Mouse (Mus musculus) bone marrow macrophage, adult 2 months (primary cell): Measurements from ENCODE around the gene Fut9. TPM values are rescaled to one million over a fixed set of nuclear protein-coding genes. Genes with fewer than 3 reads are reported as not detected.

Experiments
- H3K27ac ChIP-seq: 2 replicates; pipeline ENCODE4 v1.5.1; 2012; ENCODE audit warnings: low read depth, low read length; ENCODE audit not compliant: insufficient read depth
- H3K4me1 ChIP-seq: 2 replicates; pipeline ENCODE4 v1.6.1; 2012; ENCODE audit warnings: low read length; ENCODE audit not compliant: control insufficient read depth, insufficient read depth
- H3K4me3 ChIP-seq: 2 replicates; pipeline ENCODE4 v1.5.1; 2012; ENCODE audit warnings: mild to moderate bottlenecking, low read length, moderate library complexity; ENCODE audit not compliant: insufficient read depth
- CTCF ChIP-seq: IDR thresholded peaks from 2 replicates; pipeline ENCODE4 v1.5.1; 2012; ENCODE audit warnings: low read depth, mild to moderate bottlenecking, low read length, moderate library complexity
- POLR2A ChIP-seq: IDR thresholded peaks from 2 replicates; pipeline ENCODE4 v1.6.1; 2012; ENCODE audit warnings: mild to moderate bottlenecking, low read depth, low read length, borderline replicate concordance
- polyA plus RNA-seq: library from polyadenylated mRNA; stranded (reverse); fragments of >200 nt; gene quantifications from 2 replicates; pipeline ENCODE4 v1.2.4, GENCODE M21; 2012; ENCODE audit not compliant: missing spikeins, insufficient read depth, insufficient read length

The Fut9 gene
- polyA plus RNA-seq, 1 experiment: not detected

DNA sequence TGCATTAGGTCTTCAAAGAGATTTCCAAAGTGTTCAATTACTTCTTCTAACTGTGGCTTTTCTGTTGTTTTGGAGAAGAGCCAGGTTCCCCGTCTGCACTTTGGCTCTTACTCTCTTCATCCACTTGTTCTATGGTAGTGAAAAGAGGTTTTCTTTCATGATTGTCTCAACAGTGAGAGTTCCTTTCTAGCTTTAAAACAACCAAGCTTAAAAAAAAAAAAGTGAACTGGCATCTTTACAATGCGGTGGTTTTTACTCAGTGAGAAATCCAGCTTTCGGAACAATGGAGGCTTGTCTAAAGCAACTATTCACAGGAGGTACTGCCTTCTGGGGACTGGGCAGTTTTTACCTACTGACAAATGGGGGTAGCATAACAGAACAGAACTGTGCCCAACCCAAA, 31.4 kb downstream of the Fut9 start:
- TF ChIP-seq POLR2A (no peak), CTCF (no peak)
- no peak overlapping the region for H3K4me3 ChIP-seq
- H3K27ac ChIP-seq: no peak overlapping the region
- H3K4me1 ChIP-seq: no peaks in the 10 kb centered on the region

DNA sequence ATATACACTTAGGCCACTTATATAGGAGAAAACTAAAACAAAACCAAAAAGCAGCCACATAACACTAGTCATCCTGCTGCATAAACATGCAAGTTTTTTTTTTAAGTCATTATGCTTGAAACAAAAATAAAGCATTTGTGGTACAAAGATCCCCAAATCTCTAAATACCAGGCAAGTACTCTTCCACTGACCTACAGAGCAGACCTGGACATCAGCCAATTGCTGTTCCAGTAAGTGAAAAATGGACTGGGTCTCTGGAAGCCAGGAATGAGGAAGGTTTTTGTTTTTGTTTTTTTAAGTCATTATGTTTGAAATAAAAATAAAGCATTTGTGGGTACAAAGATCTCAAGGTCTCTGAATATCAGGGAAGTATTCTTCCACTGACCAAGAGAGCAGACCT, 37.0 kb downstream of the Fut9 start:
- Histone ChIP-seq H3K27ac (no peak overlapping the region), H3K4me3 (no peak overlapping the region), H3K4me1 (no peaks in the 10 kb centered on the region)
- TF ChIP-seq CTCF: no peak
- no peak for TF ChIP-seq POLR2A

- Histone ChIP-seq H3K4me1 (no peaks in the 10 kb centered on the region), H3K27ac (no peak overlapping the region), H3K4me3 (no peak overlapping the region)
- no peak for TF ChIP-seq POLR2A
- no peak for TF ChIP-seq CTCF
These were observed 42.0 kb downstream of the Fut9 start for GRCm38 (mm10) chr4:25757909-25758548.

DNA sequence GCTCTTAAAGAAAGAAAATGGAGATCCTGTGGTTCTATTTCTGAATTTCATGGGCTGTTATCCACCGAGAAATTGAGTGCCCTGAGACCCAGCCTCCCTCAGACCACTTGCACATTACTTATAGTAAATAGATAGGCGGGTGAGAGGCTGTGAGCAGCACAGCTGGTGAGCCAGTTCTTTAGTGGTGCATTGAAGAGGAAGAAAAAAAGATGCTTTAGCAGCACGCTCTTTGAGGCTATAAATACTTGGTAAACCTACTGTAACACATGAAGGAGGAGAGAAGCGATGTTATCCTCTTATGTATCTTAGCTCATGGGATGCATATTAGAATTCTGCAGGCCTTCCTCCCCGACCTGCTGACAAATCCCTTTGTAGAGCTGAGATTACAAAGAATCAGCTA, 58.5 kb downstream of the Fut9 start:
- no peak overlapping the region for H3K4me3 ChIP-seq
- H3K4me1 ChIP-seq: no peaks in the 10 kb centered on the region
- TF ChIP-seq CTCF: no peak
- no peak for TF ChIP-seq POLR2A
- H3K27ac ChIP-seq: no peak overlapping the region

DNA sequence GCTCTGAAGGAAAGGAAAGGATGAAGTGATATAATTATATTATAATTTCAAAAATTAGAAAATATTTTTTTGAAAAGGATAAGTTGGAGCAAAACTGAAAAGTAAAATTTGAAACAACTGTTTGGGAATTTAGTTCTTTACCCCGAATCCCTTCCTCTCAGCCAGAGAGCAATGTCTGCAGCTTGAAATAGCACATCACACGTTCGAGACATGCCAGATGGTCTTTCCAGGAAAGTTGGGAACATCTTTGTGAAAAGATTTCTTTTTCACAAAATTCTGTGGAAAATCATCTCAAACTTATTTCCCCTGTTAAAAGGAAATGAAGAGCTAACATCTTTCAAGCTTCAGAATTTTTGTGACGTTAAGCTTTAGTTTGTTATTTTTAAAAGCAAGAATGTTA, 61.3 kb downstream of the Fut9 start:
- Histone ChIP-seq H3K4me3 (no peak overlapping the region), H3K4me1 (no peaks in the 10 kb centered on the region), H3K27ac (no peak overlapping the region)
- TF ChIP-seq POLR2A: no peak
- no peak for TF ChIP-seq CTCF

- no peak overlapping the region for H3K4me3 ChIP-seq
- no peak for TF ChIP-seq CTCF
- no peak for TF ChIP-seq POLR2A
- H3K4me1 ChIP-seq: no peaks in the 10 kb centered on the region
- H3K27ac ChIP-seq: no peak overlapping the region
These were observed 78.5 kb downstream of the Fut9 start for GRCm38 (mm10) chr4:25721576-25721975.

- no peak for TF ChIP-seq POLR2A
- no peak for TF ChIP-seq CTCF
- Histone ChIP-seq H3K4me1 (no peaks in the 10 kb centered on the region), H3K27ac (no peak overlapping the region), H3K4me3 (no peak overlapping the region)
These were observed 86.1 kb downstream of the Fut9 start for GRCm38 (mm10) chr4:25713907-25714306.

DNA sequence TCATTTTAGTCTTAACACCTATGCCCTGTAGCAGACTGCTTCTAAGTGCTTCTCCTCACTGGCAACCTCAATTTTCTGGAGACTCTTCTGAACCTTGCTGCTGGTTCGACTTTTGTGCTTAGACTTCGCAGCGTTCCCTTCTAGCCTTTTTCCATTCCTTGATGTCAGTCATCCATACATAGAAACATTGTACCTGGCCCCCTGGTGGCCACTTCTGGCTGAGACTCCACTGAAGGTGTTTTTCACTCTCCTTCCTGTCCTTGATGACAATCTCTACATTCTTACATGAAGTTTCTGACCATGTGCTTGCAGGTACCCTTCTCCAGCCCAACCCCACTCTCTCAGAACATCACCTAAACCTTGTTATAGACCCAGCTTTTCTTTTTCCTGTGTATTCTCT, 115.1 kb downstream of the Fut9 start:
- TF ChIP-seq POLR2A: no peak
- no peak for TF ChIP-seq CTCF
- H3K27ac ChIP-seq: no peak overlapping the region
- H3K4me3 ChIP-seq: no peak overlapping the region
- no peaks in the 10 kb centered on the region for H3K4me1 ChIP-seq

GRCm38 (mm10) chr4:25664196-25664595, 135.8 kb downstream of the Fut9 start:
- TF ChIP-seq POLR2A (no peak), CTCF (no peak)
- no peak overlapping the region for H3K4me3 ChIP-seq
- no peak overlapping the region for H3K27ac ChIP-seq
- no peaks in the 10 kb centered on the region for H3K4me1 ChIP-seq

- TF ChIP-seq CTCF (no peak), POLR2A (no peak)
- no peaks in the 10 kb centered on the region for H3K4me1 ChIP-seq
- no peak overlapping the region for H3K27ac ChIP-seq
- H3K4me3 ChIP-seq: no peak overlapping the region
These were observed 138.8 kb downstream of the Fut9 start for GRCm38 (mm10) chr4:25661204-25661727.

- no peak overlapping the region for H3K27ac ChIP-seq
- no peak overlapping the region for H3K4me3 ChIP-seq
- H3K4me1 ChIP-seq: no peaks in the 10 kb centered on the region
- TF ChIP-seq POLR2A (no peak), CTCF (no peak)
These were observed 141.3 kb downstream of the Fut9 start for GRCm38 (mm10) chr4:25658792-25659191.
